Mouse (Mus musculus) midbrain, embryonic 11.5 days (tissue): ENCODE data around the gene Adh4. TPM values are rescaled to one million over a fixed set of nuclear protein-coding genes. Genes with fewer than 3 reads are reported as not detected.
A peak's percentile ranks its signal among the peaks of the same experiment; 100 is the strongest.

Experiments used
- ATAC-seq: fragments of 200-750 bp; cut with Nextera tagmentation; 2 replicates; pipeline ENCODE4 v1.8.0; 2017; ENCODE audit warnings: moderate TSS enrichment, moderate library complexity; ENCODE audit not compliant: low FRiP score
- DNase-seq: peaks from one replicate; pipeline ENCODE4 v3.0.0; 2015; ENCODE audit warnings: low spot score; ENCODE audit errors: missing footprints
- H3K27ac ChIP-seq: fragments of 300-500 bp; sonication (generic); 2 replicates; pipeline ENCODE4 v1.5.1; 2014; ENCODE audit warnings: low read depth, low read length
- H3K27me3 ChIP-seq: fragments of 300-500 bp; sonication (generic); 2 replicates; pipeline ENCODE4 v1.6.1; 2014; ENCODE audit warnings: mild to moderate bottlenecking, low read length, moderate library complexity, mixed read lengths; ENCODE audit not compliant: control insufficient read depth, insufficient read depth
- H3K36me3 ChIP-seq: fragments of 300-500 bp; sonication (generic); 2 replicates; pipeline ENCODE4 v1.6.1; 2014; ENCODE audit warnings: mild to moderate bottlenecking, low read length, moderate library complexity, mixed read lengths; ENCODE audit not compliant: control insufficient read depth, insufficient read depth
- H3K4me1 ChIP-seq: fragments of 300-500 bp; sonication (generic); 2 replicates; pipeline ENCODE4 v1.6.1; 2014; ENCODE audit warnings: low read length; ENCODE audit not compliant: control insufficient read depth, insufficient read depth
- H3K4me2 ChIP-seq: fragments of 300-500 bp; sonication (generic); 2 replicates; pipeline ENCODE4 v1.6.1; 2014; ENCODE audit warnings: mild to moderate bottlenecking, moderate library complexity
- H3K4me3 ChIP-seq: fragments of 300-500 bp; sonication (generic); 2 replicates; pipeline ENCODE4 v1.5.1; 2014; ENCODE audit warnings: low read depth, low read length
- H3K9ac ChIP-seq: fragments of 300-500 bp; sonication (generic); 2 replicates; pipeline ENCODE4 v1.6.1; 2014; ENCODE audit warnings: low read length
- H3K9me3 ChIP-seq: fragments of 300-500 bp; sonication (generic); 2 replicates; pipeline ENCODE4 v1.6.1; 2016; ENCODE audit warnings: low read length; ENCODE audit not compliant: control insufficient read depth
- WGBS: fragments of 180-500 bp; shearing (Covaris S2); extraction: QIAGEN DNeasy Blood & Tissue Kit; methylation state at CpG from one replicate; pipeline ENCODE4 v1.1.7; 2014; 5-methylcytosine and 5-hydroxymethylcytosine counted together
- polyA plus RNA-seq: library from polyadenylated mRNA; unstranded; fragments of >200 nt; fragmentation: Nextera tagmentation; extraction: Ambion mirVana; gene quantifications from 2 replicates; pipeline ENCODE4 v1.2.1, GENCODE M21; 2014

Adh4 gene
- polyA plus RNA-seq, 1 experiment from 2014 or later, result not detected

- Histone ChIP-seq H3K4me1 (no peaks in the 10 kb centered on the region), H3K9me3 (no peaks in the 10 kb centered on the region), H3K9ac (no peak overlapping the region), H3K27ac (no peak overlapping the region), H3K4me2 (no peak overlapping the region), H3K36me3 (no peaks in the 10 kb centered on the region), H3K27me3 (no peaks in the 10 kb centered on the region), H3K4me3 (no peak overlapping the region)
- 49% methylated on average over 3 of the region's 3 CpGs for WGBS
- DNase-seq (peak; percentile 89), ATAC-seq (no peak)
Measured at GRCm38 (mm10) chr3:138405341-138405740, 9.9 kb upstream of the Adh4 start.

DNA sequence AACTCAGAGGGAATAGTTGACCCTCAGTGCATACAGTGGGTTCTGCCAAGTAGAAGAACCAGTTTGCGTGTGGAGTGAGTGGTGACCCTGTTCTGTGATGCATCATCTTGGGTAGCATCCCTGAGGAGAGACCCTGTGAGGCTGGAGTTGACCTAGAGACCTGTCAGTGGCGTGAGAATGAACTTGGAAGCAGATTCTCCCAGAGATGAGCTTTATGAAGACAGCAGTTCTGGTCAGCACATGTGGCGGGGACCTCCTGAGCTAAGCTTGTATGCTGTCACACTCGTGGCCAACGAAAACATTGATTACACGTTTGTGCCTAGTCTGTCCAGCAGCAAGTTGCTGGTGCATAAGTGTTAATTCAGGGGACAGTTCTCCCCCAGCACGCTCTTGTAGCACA is 9.4 kb upstream of the Adh4 start:
- Histone ChIP-seq H3K27me3 (no peaks in the 10 kb centered on the region), H3K36me3 (no peaks in the 10 kb centered on the region), H3K4me1 (no peaks in the 10 kb centered on the region), H3K4me3 (no peak overlapping the region), H3K9ac (no peak overlapping the region), H3K27ac (no peak overlapping the region), H3K9me3 (no peaks in the 10 kb centered on the region), H3K4me2 (no peak overlapping the region)
- no peak for DNase-seq
- no peak for ATAC-seq
- 88% methylated on average over 7 of the region's 7 CpGs for WGBS

- 91% methylated on average over 1 of the region's 1 CpGs for WGBS
- DNase-seq, result no peak
- H3K27ac ChIP-seq, result no peak overlapping the region
- H3K9me3 ChIP-seq, result no peaks in the 10 kb centered on the region
- H3K4me3 ChIP-seq, result no peak overlapping the region
- no peak for ATAC-seq
- no peaks in the 10 kb centered on the region for H3K36me3 ChIP-seq
- H3K4me2 ChIP-seq, result no peak overlapping the region
- no peaks in the 10 kb centered on the region for H3K4me1 ChIP-seq
- no peak overlapping the region for H3K9ac ChIP-seq
- H3K27me3 ChIP-seq, result no peaks in the 10 kb centered on the region
Measured at GRCm38 (mm10) chr3:138407920-138408319, 7.3 kb upstream of the Adh4 start.

GRCm38 (mm10) chr3:138409585-138409984 is 5.7 kb upstream of the Adh4 start:
- H3K4me2 ChIP-seq, result no peak overlapping the region

GRCm38 (mm10) chr3:138410211-138410610 is 5.1 kb upstream of the Adh4 start:
- Histone ChIP-seq H3K27ac (no peak overlapping the region), H3K4me1 (no peaks in the 10 kb centered on the region), H3K4me3 (no peak overlapping the region), H3K9ac (no peak overlapping the region), H3K9me3 (no peaks in the 10 kb centered on the region), H3K36me3 (no peaks in the 10 kb centered on the region), H3K27me3 (no peaks in the 10 kb centered on the region), H3K4me2 (no peak overlapping the region)
- 78% methylated on average over 3 of the region's 3 CpGs for WGBS
- no peak for DNase-seq
- ATAC-seq, result no peak

More at GRCm38 (mm10) chr3:138409585-138409984, 5.7 kb upstream of the Adh4 start:
- Histone ChIP-seq H3K4me3 (no peak overlapping the region), H3K9ac (no peak overlapping the region), H3K9me3 (no peaks in the 10 kb centered on the region), H3K4me1 (no peaks in the 10 kb centered on the region), H3K27me3 (no peaks in the 10 kb centered on the region), H3K27ac (no peak overlapping the region), H3K36me3 (no peaks in the 10 kb centered on the region)
- DNase-seq, result no peak
- 91% methylated on average over 1 of the region's 1 CpGs for WGBS
- ATAC-seq, result no peak

DNA sequence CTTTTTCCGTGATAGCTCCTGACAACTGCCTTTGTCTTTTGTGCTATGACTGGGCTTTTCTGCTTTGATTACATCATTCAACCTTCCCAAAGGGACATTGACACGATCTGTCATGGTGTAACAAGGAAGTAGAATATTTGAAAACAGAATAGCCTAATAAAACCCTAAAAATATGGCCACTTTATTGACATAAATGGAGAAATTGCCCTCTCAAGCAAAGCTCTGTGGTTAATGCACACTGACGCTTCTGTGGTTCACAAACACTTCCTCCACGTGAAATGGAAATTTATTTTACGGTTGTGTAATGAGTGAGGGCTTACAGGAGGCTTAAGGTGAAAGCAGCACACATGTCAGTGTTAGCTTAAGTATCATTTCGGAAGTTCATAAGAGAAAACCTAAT is 4.1 kb downstream of the Adh4 start:
- H3K9ac ChIP-seq, result no peak overlapping the region
- H3K4me2 ChIP-seq, result no peak overlapping the region
- 86% methylated on average over 6 of the region's 6 CpGs for WGBS
- no peaks in the 10 kb centered on the region for H3K27me3 ChIP-seq
- no peaks in the 10 kb centered on the region for H3K4me1 ChIP-seq
- no peaks in the 10 kb centered on the region for H3K36me3 ChIP-seq
- no peak for DNase-seq
- H3K4me3 ChIP-seq, result no peak overlapping the region
- no peaks in the 10 kb centered on the region for H3K9me3 ChIP-seq
- no peak for ATAC-seq
- H3K27ac ChIP-seq, result no peak overlapping the region

DNA sequence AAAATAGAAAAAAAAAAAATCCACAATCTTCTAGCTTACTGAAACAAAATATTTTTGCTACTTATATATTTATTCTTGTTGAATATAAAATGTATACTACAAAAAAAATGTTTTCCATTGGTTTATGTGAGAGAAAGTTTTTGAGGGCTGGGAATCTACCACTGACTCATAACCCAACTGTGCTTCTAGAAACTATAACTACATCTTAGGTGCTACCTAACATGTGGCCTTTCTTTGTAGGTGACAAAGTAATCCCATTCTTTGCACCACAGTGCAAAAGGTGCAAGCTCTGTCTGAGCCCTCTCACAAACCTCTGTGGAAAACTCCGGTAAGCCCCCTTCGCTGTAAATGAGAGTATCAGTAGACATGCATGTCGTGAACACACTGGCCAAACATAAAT is 5.1 kb downstream of the Adh4 start:
- no peaks in the 10 kb centered on the region for H3K9me3 ChIP-seq
- no peak overlapping the region for H3K27ac ChIP-seq
- H3K4me2 ChIP-seq, result no peak overlapping the region
- no peak for ATAC-seq
- no peaks in the 10 kb centered on the region for H3K4me1 ChIP-seq
- DNase-seq, result no peak
- no peak overlapping the region for H3K4me3 ChIP-seq
- no peaks in the 10 kb centered on the region for H3K36me3 ChIP-seq
- no peaks in the 10 kb centered on the region for H3K27me3 ChIP-seq
- WGBS, result 94% methylated on average over 3 of the region's 3 CpGs
- H3K9ac ChIP-seq, result no peak overlapping the region

GRCm38 (mm10) chr3:138423664-138424063 is 8.4 kb downstream of the Adh4 start:
- Histone ChIP-seq H3K4me3 (no peak overlapping the region), H3K4me2 (no peak overlapping the region), H3K9ac (no peak overlapping the region), H3K4me1 (no peaks in the 10 kb centered on the region), H3K27ac (no peak overlapping the region), H3K27me3 (no peaks in the 10 kb centered on the region), H3K9me3 (no peaks in the 10 kb centered on the region), H3K36me3 (no peaks in the 10 kb centered on the region)
- 65% methylated on average over 2 of the region's 2 CpGs for WGBS
- ATAC-seq (no peak), DNase-seq (no peak)

GRCm38 (mm10) chr3:138424247-138424646 is 9.0 kb downstream of the Adh4 start:
- no peaks in the 10 kb centered on the region for H3K27me3 ChIP-seq
- H3K36me3 ChIP-seq, result no peaks in the 10 kb centered on the region
- H3K9ac ChIP-seq, result no peak overlapping the region
- no peaks in the 10 kb centered on the region for H3K9me3 ChIP-seq
- DNase-seq, result no peak
- WGBS, result 78% methylated on average over 4 of the region's 4 CpGs
- ATAC-seq, result no peak
- H3K4me3 ChIP-seq, result no peak overlapping the region
- H3K27ac ChIP-seq, result no peak overlapping the region
- no peaks in the 10 kb centered on the region for H3K4me1 ChIP-seq
- no peak overlapping the region for H3K4me2 ChIP-seq
